Comparison of ENCODE assay signal across 7 mouse cellular contexts in genomic region chr5:86190770-86191169, GRCm38 (mm10). TPM values are rescaled to one million over a fixed set of nuclear protein-coding genes. Genes with fewer than 3 reads are reported as not detected.
A peak's percentile ranks its signal among the peaks of the same experiment; 100 is the strongest.
DNase-seq lines count a peak whose midpoint lies in the region; ATAC-seq and TF ChIP-seq lines count a peak whose summit lies in the region.

No protein-coding gene starts in this region.

- DNase-seq in B cell, adult 2 months = peak; percentile 51 to 52
- DNase-seq in CH12.LX (ENCODE audit: extremely low read depth) = peak; percentile 74
- DNase-seq in embryonic facial prominence, embryonic 14.5 days (ENCODE audit: low spot score) = peak; percentile 54
- DNase-seq in left cerebral cortex, postnatal 14 days (ENCODE audit: low spot score in 2 of 2) = no peak

- no peaks in the 10 kb centered on the region for H3K36me3 ChIP-seq in intestine, embryonic 15.5 days
- no peaks in the 10 kb centered on the region for H3K36me3 ChIP-seq in intestine, embryonic 16.5 days (ENCODE audit: control insufficient read depth, insufficient read depth, low read length)
- no peaks in the 10 kb centered on the region for H3K36me3 ChIP-seq in CH12.LX (replicated peaks in 1 of 2; ENCODE audit: control insufficient read depth in 1 of 2, insufficient read depth in 1 of 2, low read length in 1 of 2)
- no peaks in the 10 kb centered on the region for H3K36me3 ChIP-seq in embryonic facial prominence, embryonic 14.5 days (ENCODE audit: control insufficient read depth, insufficient read depth, low read length)

- 28% methylated on average over 5 of the region's 5 CpGs for WGBS in intestine, embryonic 15.5 days
- WGBS in intestine, embryonic 16.5 days = 29% methylated on average over 5 of the region's 5 CpGs
- 23% methylated on average over 5 of the region's 5 CpGs for WGBS in embryonic facial prominence, embryonic 14.5 days

- H3K27ac ChIP-seq in intestine, embryonic 15.5 days = no peak overlapping the region
- no peak overlapping the region for H3K27ac ChIP-seq in intestine, embryonic 16.5 days (ENCODE audit: low read length)
- H3K27ac ChIP-seq in CH12.LX (ENCODE audit: insufficient read depth, low read depth) = no peak overlapping the region
- H3K27ac ChIP-seq in embryonic facial prominence, embryonic 14.5 days (replicated peaks; ENCODE audit: low read depth, low read length) = no peak overlapping the region

- dilution Hi-C loops in CH12.LX (cut with MboI; ENCODE audit: extremely low pct_ligation_motif_present, extremely low pct_unique_long_range_greater_than_20kb, low sequenced_read_pairs) = no loop called here

- H3K4me2 ChIP-seq in intestine, embryonic 15.5 days (replicated peaks) = no peak overlapping the region
- H3K4me2 ChIP-seq in intestine, embryonic 16.5 days (ENCODE audit: low read depth, low read length) = no peak overlapping the region
- peak overlapping the region; percentile 80 for H3K4me2 ChIP-seq in CH12.LX (ENCODE audit: insufficient read depth, low read depth, poor library complexity, severe bottlenecking)
- H3K4me2 ChIP-seq in embryonic facial prominence, embryonic 14.5 days (ENCODE audit: low read depth, low read length) = no peak overlapping the region

- 0 out of 2 replicates have a peak, but pooled peaks have one; percentile 36 for ATAC-seq in intestine, embryonic 15.5 days
- no peak for ATAC-seq in intestine, embryonic 16.5 days
- no peak for ATAC-seq in embryonic facial prominence, embryonic 14.5 days (ENCODE audit: low read depth)
- ATAC-seq in megakaryocyte, adult 5-6 weeks (ENCODE audit: poor library complexity, severe bottlenecking) = peak; percentile 82

- TF ChIP-seq CTCF in CH12.LX (conservative IDR thresholded peaks at IDR 0.05 in 1 of 2, IDR thresholded peaks at IDR 0.05 in 1 of 2; ENCODE audit: low read depth in 2 of 2, low read length in 2 of 2) = peak; percentile 78

- no peaks in the 10 kb centered on the region for H3K27me3 ChIP-seq in intestine, embryonic 15.5 days (replicated peaks)
- no peaks in the 10 kb centered on the region for H3K27me3 ChIP-seq in intestine, embryonic 16.5 days (replicated peaks; ENCODE audit: control insufficient read depth, insufficient read depth, low read length)
- H3K27me3 ChIP-seq in CH12.LX (replicated peaks) = no peaks in the 10 kb centered on the region
- H3K27me3 ChIP-seq in embryonic facial prominence, embryonic 14.5 days (replicated peaks; ENCODE audit: control insufficient read depth, insufficient read depth, low read length) = no peaks in the 10 kb centered on the region

- no peak overlapping the region for H3K9ac ChIP-seq in intestine, embryonic 15.5 days
- no peak overlapping the region for H3K9ac ChIP-seq in intestine, embryonic 16.5 days (ENCODE audit: low read depth, low read length)
- no peak overlapping the region for H3K9ac ChIP-seq in CH12.LX (ENCODE audit: insufficient read depth, low read depth)
- no peak overlapping the region for H3K9ac ChIP-seq in embryonic facial prominence, embryonic 14.5 days (ENCODE audit: low read depth, low read length)

- no peaks in the 10 kb centered on the region for H3K79me2 ChIP-seq in CH12.LX (replicated peaks; ENCODE audit: control insufficient read depth, extremely low read depth, insufficient read depth, poor library complexity, severe bottlenecking)

- intact Hi-C loops in left cerebral cortex, postnatal 14 days (cut with DNase I) = loop anchor here (2.0 to 10.0 kb wide), 2 partner anchors 222 to 454 kb away; no protein-coding TSS in a partner anchor

- H3K4me3 ChIP-seq in intestine, embryonic 15.5 days (replicated peaks) = no peak overlapping the region
- no peak overlapping the region for H3K4me3 ChIP-seq in intestine, embryonic 16.5 days (ENCODE audit: low read length)
- no peak overlapping the region for H3K4me3 ChIP-seq in CH12.LX (replicated peaks in 1 of 3; ENCODE audit: low read depth in 2 of 3, low read length in 2 of 3, poor library complexity in 1 of 3)
- no peak overlapping the region for H3K4me3 ChIP-seq in embryonic facial prominence, embryonic 14.5 days (ENCODE audit: low read depth, low read length)

- no peaks in the 10 kb centered on the region for H3K9me3 ChIP-seq in intestine, embryonic 15.5 days
- no peaks in the 10 kb centered on the region for H3K9me3 ChIP-seq in intestine, embryonic 16.5 days (ENCODE audit: control insufficient read depth, low read length)
- no peaks in the 10 kb centered on the region for H3K9me3 ChIP-seq in CH12.LX (replicated peaks; ENCODE audit: low read length)
- no peaks in the 10 kb centered on the region for H3K9me3 ChIP-seq in embryonic facial prominence, embryonic 14.5 days (ENCODE audit: control insufficient read depth, low read length)

- peak; percentile 70 for TF ChIP-seq RAD21 in CH12.LX (IDR thresholded peaks at IDR 0.05; ENCODE audit: low read depth, low read length)

- no peak for TF ChIP-seq POLR2A in CH12.LX (IDR thresholded peaks at IDR 0.05; ENCODE audit: low read depth, low read length)

- in situ Hi-C loops in CH12.LX (cut with MboI; ENCODE audit: low pct_ligation_motif_present, low pct_unique_long_range_greater_than_20kb, low sequenced_read_pairs) = loop anchor here (25.0 kb wide), 1 partner anchor 222 kb away; no protein-coding TSS in a partner anchor

- no peaks in the 10 kb centered on the region for H3K4me1 ChIP-seq in intestine, embryonic 15.5 days (replicated peaks)
- H3K4me1 ChIP-seq in intestine, embryonic 16.5 days (ENCODE audit: control insufficient read depth, insufficient read depth, low read length) = no peaks in the 10 kb centered on the region
- H3K4me1 ChIP-seq in CH12.LX (ENCODE audit: control insufficient read depth in 1 of 2, insufficient read depth in 2 of 2) = peaks cover 0 to 5% of the 10 kb centered on the region in 2 experiments; a peak in 2 of 4 replicates
- H3K4me1 ChIP-seq in embryonic facial prominence, embryonic 14.5 days (ENCODE audit: control insufficient read depth, insufficient read depth, low read length) = no peaks in the 10 kb centered on the region

- TF ChIP-seq EP300 in CH12.LX (IDR thresholded peaks at IDR 0.05; ENCODE audit: low read length) = no peak

TF ChIP-seq in CH12.LX, 34 proteins besides CTCF, POLR2A, EP300 and RAD21:
- no peak for TF ChIP-seq POLR2AphosphoS2 (IDR thresholded peaks at IDR 0.05; ENCODE audit: low read depth, low read length)
- TF ChIP-seq SMC3 (IDR thresholded peaks at IDR 0.05; ENCODE audit: low read depth, low read length) = peak; percentile 62
- 0 out of 2 replicates have a peak, but pooled peaks have one; percentile 14 for TF ChIP-seq ZNF384 (IDR thresholded peaks at IDR 0.05; ENCODE audit: low read depth, low read length)

RNA-seq across cellular contexts. Expression of gene Gnrhr, which starts 6.9 kb away (rescaled TPM):
- not detected in 2 replicates for polyA plus RNA-seq in intestine, embryonic 15.5 days (2015; fragmentation: Nextera tagmentation; extraction: Ambion mirVana)
- polyA plus RNA-seq in intestine, embryonic 16.5 days (2015; fragmentation: Nextera tagmentation; extraction: Ambion mirVana) = not detected in 2 replicates
- total RNA-seq in CH12.LX (2012; rRNA removed) = not detected in 2 replicates
- total RNA-seq in CH12.LX (2014; rRNA removed) = not detected in 2 replicates
- not detected in 2 replicates for polyA plus RNA-seq in CH12.LX (2012; ENCODE audit: insufficient read length, low read depth)
- polyA plus RNA-seq in embryonic facial prominence, embryonic 14.5 days (2014; fragmentation: Nextera tagmentation; extraction: Ambion mirVana) = not detected in 2 replicates
- not detected in 2 replicates for total RNA-seq in megakaryocyte, adult 5-6 weeks (2015)
- not detected in 2 replicates for total RNA-seq in megakaryocyte, adult 5-6 weeks (2017)
- total RNA-seq in left cerebral cortex, postnatal 14 days (2021) = not detected

RNA-seq across cellular contexts. Expression of gene Uba6, which starts 18.2 kb away (rescaled TPM):
- polyA plus RNA-seq in intestine, embryonic 15.5 days (2015; fragmentation: Nextera tagmentation; extraction: Ambion mirVana) = 10.7 and 12.5 TPM in 2 replicates
- polyA plus RNA-seq in intestine, embryonic 16.5 days (2015; fragmentation: Nextera tagmentation; extraction: Ambion mirVana) = 8.7 and 10.4 TPM in 2 replicates
- 15.2 and 18.9 TPM in 2 replicates for total RNA-seq in CH12.LX (2012; rRNA removed)
- total RNA-seq in CH12.LX (2014; rRNA removed) = 27.3 and 32.0 TPM in 2 replicates
- 15.6 and 15.9 TPM in 2 replicates for polyA plus RNA-seq in CH12.LX (2012; ENCODE audit: insufficient read length, low read depth)
- polyA plus RNA-seq in embryonic facial prominence, embryonic 14.5 days (2014; fragmentation: Nextera tagmentation; extraction: Ambion mirVana) = 18.7 and 19.5 TPM in 2 replicates
- 20.3 and 21.6 TPM in 2 replicates for total RNA-seq in megakaryocyte, adult 5-6 weeks (2015)
- total RNA-seq in megakaryocyte, adult 5-6 weeks (2017) = 18.6 and 21.9 TPM in 2 replicates
- 10 to 100 TPM; 19.0 to 20.8 TPM for total RNA-seq in left cerebral cortex, postnatal 14 days (2021)

Comparison
In these comparisons a context has a peak if more than half of its experiments do, and no peak if none do; other contexts are left out.
1. ATAC-seq: peak in intestine, embryonic 15.5 days (single experiment) and megakaryocyte, adult 5-6 weeks (single experiment); none in intestine, embryonic 16.5 days (single experiment) and embryonic facial prominence, embryonic 14.5 days (single experiment).
2. DNase-seq: peak in B cell, adult 2 months (2 of 2), CH12.LX (single experiment) and embryonic facial prominence, embryonic 14.5 days (single experiment); none in left cerebral cortex, postnatal 14 days (0 of 2).